Mouse (Mus musculus) right cerebral cortex, postnatal 10 days (tissue): Measurements from ENCODE around the gene Thada.
"Not testable (repeated sequence)": the region's sequence is repeated elsewhere in the genome, so short reads cannot be mapped to it uniquely, and the experiment has no call there.

Source experiments
- DNase-seq, 2 experiments: peaks; one replicate each; pipeline ENCODE4 v3.0.0; 2021; ENCODE audit warnings: low spot score in 2 of 2

Gene Thada

DNA sequence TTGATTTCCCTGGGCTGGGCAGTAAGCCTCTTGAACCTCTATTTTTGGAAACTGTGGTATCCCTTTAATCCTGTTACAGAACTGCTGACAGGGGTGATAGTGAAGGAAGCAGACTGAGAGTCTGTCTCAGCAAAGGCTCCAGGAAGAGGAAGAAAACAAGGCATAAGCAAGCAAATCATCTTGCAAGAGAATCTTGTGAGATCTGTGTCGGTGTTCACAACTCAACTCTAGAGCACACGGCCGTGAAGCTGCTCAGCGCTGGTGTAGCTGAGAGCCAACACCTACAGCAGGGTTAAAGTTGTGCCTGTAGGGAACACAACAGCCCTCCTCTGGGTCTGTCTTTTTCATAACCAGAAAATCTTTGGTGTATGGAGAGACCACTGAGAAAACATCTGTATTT, 172.8 kb downstream of the Thada start:
- no peak for DNase-seq

DNA sequence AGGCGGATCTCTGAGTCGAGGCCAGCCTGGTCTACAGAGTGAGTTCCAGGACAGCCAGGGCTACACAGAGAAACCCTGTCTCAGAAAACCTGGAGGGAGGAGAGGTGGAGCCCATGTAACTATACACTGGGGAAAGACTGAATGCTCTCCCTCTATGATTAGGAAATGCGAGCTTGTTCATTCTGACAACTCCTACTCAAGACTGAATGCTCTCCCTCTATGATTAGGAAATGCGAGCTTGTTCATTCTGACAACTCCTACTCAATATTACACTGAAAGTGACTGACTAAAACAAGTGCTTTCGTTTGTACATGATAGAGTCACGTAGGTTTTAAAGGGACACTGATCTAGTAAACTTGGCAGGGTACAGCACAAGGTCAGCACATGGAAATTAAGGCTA, 174.8 kb downstream of the Thada start:
- DNase-seq = not testable (repeated sequence)

DNA sequence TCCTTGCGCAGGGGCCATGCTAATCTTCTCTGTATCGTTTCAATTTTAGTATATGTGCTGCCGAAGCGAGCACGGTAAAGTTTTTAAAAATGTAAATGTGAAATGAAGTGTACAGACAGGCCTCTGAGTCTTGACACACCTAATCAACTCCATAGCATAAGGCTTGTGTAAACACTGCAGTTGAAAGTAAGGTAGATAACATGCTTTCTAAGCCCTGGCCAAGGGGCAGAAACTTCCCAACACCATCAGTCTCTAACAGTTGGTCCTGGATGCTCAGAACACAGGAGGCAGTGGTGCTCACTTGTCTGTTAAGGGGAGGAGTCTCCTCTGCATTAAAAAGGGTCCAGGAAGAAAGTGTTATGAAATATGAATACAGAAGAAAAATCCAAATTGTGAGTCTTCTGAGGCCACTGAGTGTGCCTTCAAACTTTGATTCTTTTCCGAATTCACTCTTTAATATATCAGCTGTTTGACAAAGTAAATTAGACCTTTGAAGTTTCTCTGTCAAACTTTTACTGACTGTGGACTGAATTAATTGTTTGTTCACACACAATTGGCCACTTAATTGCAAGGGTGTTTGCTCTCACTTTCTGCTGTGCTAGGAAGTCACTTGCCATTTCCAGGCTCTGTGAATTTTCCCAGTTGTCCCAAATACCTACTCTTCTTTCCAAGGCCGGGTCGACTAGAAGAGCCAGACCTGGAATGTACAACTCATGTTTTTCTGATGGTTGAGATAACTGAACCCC, 178.2 kb downstream of the Thada start:
- no peak for DNase-seq

GRCm38 (mm10) chr17:84286536-84286935, 179.5 kb downstream of the Thada start:
- DNase-seq = no peak

GRCm38 (mm10) chr17:84282388-84283280, 183.4 kb downstream of the Thada start:
- DNase-seq = no peak

GRCm38 (mm10) chr17:84279001-84279400, 187.0 kb downstream of the Thada start:
- DNase-seq = no peak

DNA sequence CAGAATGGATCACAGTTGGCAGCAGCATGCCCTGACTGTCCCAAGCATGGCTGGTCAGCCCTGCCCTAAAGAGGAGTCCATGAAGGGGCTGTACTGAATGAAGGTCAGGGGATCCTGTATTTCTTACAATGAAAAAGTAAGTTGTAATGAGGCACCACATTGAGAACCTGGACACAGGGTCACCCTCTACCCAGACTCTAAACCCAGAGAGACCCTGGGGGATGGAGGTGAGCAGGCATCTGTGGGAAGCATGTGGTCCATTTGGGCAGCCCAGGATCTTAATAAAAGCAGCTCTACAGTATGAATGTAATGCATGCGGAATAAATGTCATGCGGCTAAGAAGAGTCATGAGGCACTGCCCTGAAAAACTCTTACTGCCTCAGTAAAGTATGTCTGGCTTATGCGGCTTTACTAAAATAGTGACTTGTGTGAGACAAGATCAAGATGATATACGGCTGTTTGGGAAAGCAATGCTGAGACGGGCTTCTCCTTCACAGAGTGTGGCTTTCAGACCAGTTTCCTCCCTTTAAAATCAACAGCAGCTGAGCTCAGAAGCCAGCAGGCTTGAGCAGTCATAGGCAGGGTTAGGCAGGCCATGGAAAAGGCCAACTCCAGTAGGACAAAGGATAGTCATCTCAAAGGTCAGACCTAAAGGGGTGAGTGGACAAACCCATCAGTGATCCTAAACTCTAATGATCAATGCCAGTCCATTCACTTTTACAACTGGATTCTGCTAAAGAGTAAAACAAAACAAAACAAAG, 187.6 kb downstream of the Thada start:
- no peak for DNase-seq

GRCm38 (mm10) chr17:84274999-84275398, 191.0 kb downstream of the Thada start:
- DNase-seq = no peak

DNA sequence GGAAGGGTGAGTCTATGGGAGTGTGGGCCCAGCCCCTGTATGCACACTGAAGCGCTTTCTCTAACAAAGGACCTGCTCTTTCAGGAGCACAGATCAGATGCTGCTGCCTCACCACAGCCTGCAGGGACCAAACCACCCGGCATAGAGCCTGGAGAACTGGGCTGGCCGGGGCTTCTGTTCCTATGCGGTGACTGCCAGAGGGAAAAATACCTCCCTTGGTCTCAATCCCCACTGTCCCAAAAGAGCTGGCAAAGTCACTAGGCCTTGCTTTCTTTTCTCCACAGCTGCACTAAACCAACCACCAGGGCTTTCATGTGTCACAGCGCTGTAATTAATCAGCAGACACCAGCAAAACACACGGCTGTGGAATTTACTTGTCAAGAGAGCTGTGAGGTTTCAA, 191.8 kb downstream of the Thada start:
- DNase-seq = peak; percentile 51 to 58

GRCm38 (mm10) chr17:84272557-84273261, 193.3 kb downstream of the Thada start:
- peak; percentile 58 to 68 for DNase-seq

DNA sequence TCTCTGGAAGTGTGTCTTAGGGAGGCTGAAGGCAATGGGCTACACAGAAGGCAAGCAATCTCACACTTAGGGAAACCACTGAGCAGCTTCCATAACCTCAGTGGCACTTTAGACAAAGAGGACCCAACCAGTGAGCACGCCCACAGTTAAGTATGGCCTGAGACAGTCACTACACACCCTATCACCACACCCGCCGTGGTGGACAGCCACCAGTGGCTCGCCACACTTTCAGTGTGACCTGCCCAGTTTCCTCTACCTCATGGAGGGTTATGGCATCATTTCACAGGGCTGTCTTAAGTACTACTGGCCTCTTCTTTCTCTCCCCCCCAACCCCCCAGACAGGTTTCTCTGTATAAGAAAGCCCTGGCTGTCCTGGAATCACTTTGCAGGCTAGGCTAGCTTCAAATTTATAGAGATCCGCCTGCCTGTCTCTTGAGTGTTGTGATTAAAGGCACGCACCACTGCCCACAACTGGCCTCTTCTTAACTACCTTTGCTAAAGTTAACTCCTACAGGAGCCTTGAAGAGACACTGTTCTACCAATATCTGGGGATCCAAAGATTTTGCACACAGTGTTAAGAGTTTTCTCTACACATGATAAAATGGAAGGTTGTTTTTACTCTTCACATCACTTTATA, 194.3 kb downstream of the Thada start:
- DNase-seq = no peak

GRCm38 (mm10) chr17:84269722-84270121, 196.3 kb downstream of the Thada start:
- DNase-seq = no peak

DNA sequence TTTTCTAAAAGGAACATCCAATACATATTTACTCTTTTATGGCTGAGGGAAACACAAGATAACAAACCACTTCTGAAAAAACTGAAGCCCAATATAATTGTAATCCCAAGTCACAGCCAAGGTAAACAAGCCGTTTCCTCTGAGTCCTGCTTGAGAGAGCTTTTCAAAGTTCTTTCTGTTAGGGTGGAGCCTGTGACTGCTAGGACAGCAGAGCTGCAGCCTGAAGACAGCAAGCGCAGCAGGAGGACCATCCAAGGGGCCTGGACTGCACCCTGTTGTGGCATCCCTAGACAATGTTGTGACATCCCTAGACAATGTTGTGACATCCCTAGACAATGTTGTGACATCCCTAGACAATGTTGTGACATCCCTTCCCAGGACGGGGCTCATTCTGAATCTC, 197.6 kb downstream of the Thada start:
- DNase-seq = no peak

- DNase-seq = no peak
These were observed 198.4 kb downstream of the Thada start for GRCm38 (mm10) chr17:84267456-84268074.

GRCm38 (mm10) chr17:84266161-84266948, 199.7 kb downstream of the Thada start:
- DNase-seq = no peak

DNA sequence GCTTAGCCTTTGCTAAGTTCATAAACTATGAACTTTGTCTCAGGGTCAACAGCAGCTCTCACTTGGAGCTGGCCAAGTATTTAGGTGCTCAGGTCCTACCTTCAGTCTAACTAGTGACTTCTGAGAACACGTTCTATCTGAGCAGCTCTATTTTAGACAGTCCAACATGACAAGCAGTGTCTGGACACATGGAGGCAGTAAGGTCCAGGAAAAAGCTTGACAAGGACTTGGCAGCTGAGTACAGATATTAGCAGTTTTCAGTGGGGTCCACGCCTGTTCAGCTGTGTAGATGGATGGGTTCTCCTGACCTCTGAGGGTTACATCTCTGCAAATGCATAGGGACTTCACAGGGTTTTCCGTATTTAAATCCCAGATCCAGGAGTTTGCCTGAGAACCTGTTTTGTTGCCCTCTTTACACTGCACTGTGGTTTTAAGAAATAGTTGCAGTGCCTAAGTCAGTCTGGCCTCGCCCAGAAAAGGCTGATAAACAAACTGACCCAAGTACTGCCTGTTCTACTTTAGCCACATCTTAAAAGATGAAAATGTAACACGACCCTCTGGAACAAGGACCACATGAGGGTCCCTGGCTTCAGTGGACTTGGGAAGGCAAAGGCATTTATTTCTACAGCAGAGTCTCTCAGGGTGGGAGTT, 200.4 kb downstream of the Thada start:
- DNase-seq = no peak

- DNase-seq = peak in 1 of 2 experiments; percentile 34
These were observed 201.7 kb downstream of the Thada start for GRCm38 (mm10) chr17:84264305-84264704.

GRCm38 (mm10) chr17:84263591-84263990, 202.4 kb downstream of the Thada start:
- peak; percentile 42 to 61 for DNase-seq

- DNase-seq = no peak
These were observed 203.6 kb downstream of the Thada start for GRCm38 (mm10) chr17:84262325-84262979.
